Mouse (Mus musculus) forebrain, embryonic 11.5 days (tissue): Measurements from ENCODE around the gene Gm43191. TPM values are rescaled to one million over a fixed set of nuclear protein-coding genes. Genes with fewer than 3 reads are reported as not detected.

ENCODE experiments used
- ATAC-seq: fragments of 200-750 bp; cut with Nextera tagmentation; replicated peaks from 2 replicates; pipeline ENCODE4 v1.8.0; 2017; ENCODE audit warnings: moderate TSS enrichment; ENCODE audit not compliant: low FRiP score
- DNase-seq: peaks from one replicate; pipeline ENCODE4 v3.0.0-alpha.2; 2017; ENCODE audit warnings: low spot score
- H3K27ac ChIP-seq: fragments of 300-500 bp; sonication (generic); 2 replicates; pipeline ENCODE4 v1.5.1; 2014; ENCODE audit warnings: low read depth, low read length
- H3K27me3 ChIP-seq: fragments of 300-500 bp; sonication (generic); 2 replicates; pipeline ENCODE4 v1.6.1; 2014; ENCODE audit warnings: mild to moderate bottlenecking, low read length, mixed read lengths; ENCODE audit not compliant: control insufficient read depth, insufficient read depth
- H3K36me3 ChIP-seq: fragments of 300-500 bp; sonication (generic); 2 replicates; pipeline ENCODE4 v1.6.1; 2014; ENCODE audit warnings: mild to moderate bottlenecking, low read length, moderate library complexity, mixed read lengths; ENCODE audit not compliant: control insufficient read depth, insufficient read depth
- H3K4me1 ChIP-seq: fragments of 300-500 bp; sonication (generic); replicated peaks from 2 replicates; pipeline ENCODE4 v1.6.1; 2014; ENCODE audit warnings: low read length, mixed read lengths; ENCODE audit not compliant: control insufficient read depth, insufficient read depth
- H3K4me2 ChIP-seq: fragments of 300-500 bp; sonication (generic); 2 replicates; pipeline ENCODE4 v1.6.1; 2014; ENCODE audit warnings: low read depth, mild to moderate bottlenecking, low read length, moderate library complexity, mixed read lengths; ENCODE audit not compliant: severe bottlenecking
- H3K4me3 ChIP-seq: fragments of 300-500 bp; sonication (generic); 2 replicates; pipeline ENCODE4 v1.5.1; 2014; ENCODE audit warnings: low read depth, low read length
- H3K9ac ChIP-seq: fragments of 300-500 bp; sonication (generic); 2 replicates; pipeline ENCODE4 v1.6.1; 2014; ENCODE audit warnings: low read length
- H3K9me3 ChIP-seq: fragments of 300-500 bp; sonication (generic); 2 replicates; pipeline ENCODE4 v1.6.1; 2016; ENCODE audit warnings: low read length, mixed read lengths; ENCODE audit not compliant: control insufficient read depth
- WGBS: fragments of 180-500 bp; shearing (Covaris S2); extraction: QIAGEN DNeasy Blood & Tissue Kit; methylation state at CpG from one replicate; pipeline ENCODE4 v1.1.7; 2014; 5-methylcytosine and 5-hydroxymethylcytosine counted together
- polyA plus RNA-seq: library from polyadenylated mRNA; unstranded; fragments of >200 nt; fragmentation: Nextera tagmentation; extraction: Ambion mirVana; gene quantifications from 2 replicates; pipeline ENCODE4 v1.2.1, GENCODE M21; 2014

Gm43191 gene
- polyA plus RNA-seq, 1 experiment from 2014 or later = not detected

DNA sequence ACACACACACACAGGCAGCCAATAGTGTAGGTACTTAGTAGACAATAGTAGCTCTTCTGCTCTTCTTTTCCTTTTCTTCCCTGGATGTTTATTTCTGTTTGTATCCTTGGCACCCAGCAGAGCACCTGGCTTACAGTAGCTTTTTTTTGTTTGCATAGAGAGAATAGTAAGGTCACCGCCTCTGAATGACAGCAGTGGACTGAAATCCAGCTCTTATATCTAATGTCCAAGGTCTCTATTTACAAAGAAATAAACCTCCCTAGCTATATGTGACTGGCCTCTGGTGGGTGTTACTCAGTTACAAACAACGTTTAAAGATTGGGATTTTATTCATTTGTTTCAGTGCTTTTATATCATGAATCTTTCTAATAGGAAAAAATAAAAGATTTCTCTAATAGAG is 81.4 kb downstream of the Gm43191 start:
- no peak overlapping the region for H3K4me2 ChIP-seq
- H3K4me1 ChIP-seq = no peaks in the 10 kb centered on the region
- no peak overlapping the region for H3K4me3 ChIP-seq
- ATAC-seq (no peak), DNase-seq (no peak)
- no peaks in the 10 kb centered on the region for H3K9me3 ChIP-seq
- WGBS = 91% methylated on average over 2 of the region's 2 CpGs
- H3K27ac ChIP-seq = no peak overlapping the region
- H3K9ac ChIP-seq = no peak overlapping the region
- no peaks in the 10 kb centered on the region for H3K36me3 ChIP-seq
- no peaks in the 10 kb centered on the region for H3K27me3 ChIP-seq

- Histone ChIP-seq H3K9me3 (no peaks in the 10 kb centered on the region), H3K9ac (peak overlapping the region; percentile 87), H3K27me3 (no peaks in the 10 kb centered on the region), H3K4me3 (peak overlapping the region; percentile 82), H3K4me2 (peak overlapping the region; percentile 44), H3K27ac (no peak overlapping the region), H3K36me3 (no peaks in the 10 kb centered on the region), H3K4me1 (no peaks in the 10 kb centered on the region)
- ATAC-seq (no peak), DNase-seq (no peak)
- WGBS = 11% methylated on average over 10 of the region's 10 CpGs
Observed at GRCm38 (mm10) chr3:116595603-116595991, 85.5 kb downstream of the Gm43191 start.

GRCm38 (mm10) chr3:116594728-116595602 is 86.1 kb downstream of the Gm43191 start, which contains the start of gene Sass6:
Sass6 (plus strand) TSS chr3:116594982.
- Histone ChIP-seq H3K4me3 (peak within 1 kb of the TSS; percentile 82), H3K27ac (peak within 1 kb of the TSS; percentile 74), H3K9me3 (no peaks in the 10 kb centered on the region), H3K36me3 (peaks cover 3% of the 10 kb centered on the region; the same call in 1 of the 2 replicates), H3K27me3 (no peaks in the 10 kb centered on the region), H3K4me1 (no peaks in the 10 kb centered on the region), H3K9ac (peak within 1 kb of the TSS; percentile 87), H3K4me2 (peak within 1 kb of the TSS; percentile 48)
- under 1% methylated on average over 65 of the region's 65 CpGs for WGBS
- ATAC-seq (peak; percentile 97), DNase-seq (peak; percentile 98)

DNA sequence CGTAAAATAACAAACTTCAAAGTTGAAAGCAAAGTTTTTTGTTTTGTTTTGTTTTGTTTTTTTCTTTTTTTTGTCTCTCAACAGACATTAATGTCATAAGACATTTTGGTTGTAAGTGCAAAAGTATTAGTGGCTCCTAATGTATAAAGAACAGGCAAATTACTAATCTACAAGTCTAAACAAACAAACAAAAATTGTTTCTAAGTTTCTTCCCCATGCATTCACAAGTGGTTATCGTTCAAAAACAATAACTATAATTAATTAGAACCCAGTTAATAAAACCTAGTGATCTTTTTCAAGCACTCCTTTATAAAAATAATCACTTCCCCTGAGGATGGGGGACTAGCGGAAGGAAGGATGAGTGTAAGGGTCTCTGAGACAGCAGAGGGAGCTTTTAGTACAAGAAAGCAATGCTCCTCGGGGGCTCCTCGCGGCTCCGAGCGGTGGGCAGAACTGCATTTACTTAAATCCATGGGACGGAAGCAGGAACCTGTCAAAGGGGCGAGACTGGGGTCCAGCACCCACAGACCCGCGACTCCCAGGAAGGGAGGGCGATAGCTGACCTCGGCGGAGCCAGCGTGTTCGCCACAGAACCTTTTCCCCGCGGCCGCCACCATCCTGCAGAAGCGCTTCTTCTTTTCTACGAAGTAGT is 86.9 kb downstream of the Gm43191 start:
- 2% methylated on average over 22 of the region's 22 CpGs for WGBS
- no peak for DNase-seq
- no peaks in the 10 kb centered on the region for H3K9me3 ChIP-seq

More for the DNA sequence above, 86.9 kb downstream of the Gm43191 start:
- H3K4me2 ChIP-seq = peak overlapping the region; percentile 48
- H3K4me1 ChIP-seq = no peaks in the 10 kb centered on the region
- H3K36me3 ChIP-seq = peaks cover 3% of the 10 kb centered on the region; the same call in 1 of the 2 replicates
- H3K4me3 ChIP-seq = peak overlapping the region; percentile 82
- H3K27ac ChIP-seq = peak overlapping the region; percentile 74
- ATAC-seq = peak; percentile 67
- H3K9ac ChIP-seq = peak overlapping the region; percentile 87
- H3K27me3 ChIP-seq = no peaks in the 10 kb centered on the region

Other genes starting within 250 kb of the Gm43191 start
- 112 and 117 TPM in 2 replicates for gene Rtca, start 173.1 kb downstream of the Gm43191 start, polyA plus RNA-seq
- gene Dbt, start 168.2 kb downstream of the Gm43191 start, polyA plus RNA-seq = 13.5 and 14.4 TPM in 2 replicates
- 0.72 and 0.85 TPM in 2 replicates for gene Lrrc39, start 118.3 kb downstream of the Gm43191 start, polyA plus RNA-seq
- gene Sass6, start 86.3 kb downstream of the Gm43191 start, polyA plus RNA-seq = 41.4 and 42.6 TPM in 2 replicates
- gene Trmt13, start 66.7 kb downstream of the Gm43191 start, polyA plus RNA-seq = 28.6 and 29.0 TPM in 2 replicates
- 83.2 and 88.1 TPM in 2 replicates for gene Mfsd14a, start 18.6 kb downstream of the Gm43191 start, polyA plus RNA-seq
- 8.4 and 11.2 TPM in 2 replicates for gene Slc35a3, start 31.6 kb upstream of the Gm43191 start, polyA plus RNA-seq
- 14.9 and 17.4 TPM in 2 replicates for gene Agl, start 126.9 kb upstream of the Gm43191 start, polyA plus RNA-seq
- gene Frrs1, start 178.2 kb upstream of the Gm43191 start, polyA plus RNA-seq = 11.3 and 12.2 TPM in 2 replicates